Mouse (Mus musculus): ENCODE measurements around the gene Gzmc. TPM values are rescaled to one million over a fixed set of nuclear protein-coding genes. Genes with fewer than 3 reads are reported as not detected.
"Not testable (repeated sequence)": the region's sequence is repeated elsewhere in the genome, so short reads cannot be mapped to it uniquely, and the experiment has no call there.

The Gzmc gene
- 0.09 TPM in 1 of 2 replicates, not detected in the other for polyA plus RNA-seq (2015; fragmentation: Nextera tagmentation; extraction: Ambion mirVana)

- Histone ChIP-seq H3K27ac (replicated peaks) (no peak within 1 kb of the TSS), H3K36me3 (replicated peaks) (no peaks in the 10 kb centered on the region), H3K27me3 (no peaks in the 10 kb centered on the region), H3K9me3 (replicated peaks) (no peaks in the 10 kb centered on the region), H3K4me1 (replicated peaks) (no peaks in the 10 kb centered on the region), H3K9ac (no peak within 1 kb of the TSS), H3K4me3 (replicated peaks) (no peak within 1 kb of the TSS), H3K4me2 (no peak within 1 kb of the TSS)
- WGBS (ENCODE audit: insufficient replicate concordance), result 20% methylated on average over 2 of the region's 2 CpGs
- no peak for ATAC-seq (ENCODE audit: insufficient read depth)
These were observed at the start of gene Gzmc for GRCm38 (mm10) chr14:56234556-56234955. Gene Gzmc, minus strand, starts transcription at chr14:56234656.

GRCm38 (mm10) chr14:56283816-56284215 lies 49.4 kb upstream of the Gzmc start:
- no peak for ATAC-seq (ENCODE audit: insufficient read depth)
- 37% methylated on average over 1 of the region's 1 CpGs for WGBS (ENCODE audit: insufficient replicate concordance)
- Histone ChIP-seq H3K27ac (replicated peaks) (no peak overlapping the region), H3K4me2 (no peak overlapping the region), H3K9ac (no peak overlapping the region), H3K4me3 (replicated peaks) (no peak overlapping the region), H3K4me1 (replicated peaks) (no peaks in the 10 kb centered on the region), H3K27me3 (no peaks in the 10 kb centered on the region), H3K36me3 (replicated peaks) (no peaks in the 10 kb centered on the region), H3K9me3 (replicated peaks) (no peaks in the 10 kb centered on the region)

GRCm38 (mm10) chr14:56281090-56281489 lies 46.6 kb upstream of the Gzmc start:
- ATAC-seq (ENCODE audit: insufficient read depth), result no peak
- H3K27ac ChIP-seq (replicated peaks), result no peak overlapping the region
- no peaks in the 10 kb centered on the region for H3K9me3 ChIP-seq (replicated peaks)
- H3K4me2 ChIP-seq, result no peak overlapping the region
- no peaks in the 10 kb centered on the region for H3K36me3 ChIP-seq (replicated peaks)
- 43% methylated on average over 5 of the region's 5 CpGs for WGBS (ENCODE audit: insufficient replicate concordance)
- no peak overlapping the region for H3K9ac ChIP-seq
- no peaks in the 10 kb centered on the region for H3K27me3 ChIP-seq
- H3K4me3 ChIP-seq (replicated peaks), result no peak overlapping the region
- no peaks in the 10 kb centered on the region for H3K4me1 ChIP-seq (replicated peaks)

GRCm38 (mm10) chr14:56278691-56279090 lies 44.2 kb upstream of the Gzmc start:
- WGBS (ENCODE audit: insufficient replicate concordance), result 31% methylated on average over 7 of the region's 7 CpGs
- ATAC-seq (ENCODE audit: insufficient read depth), result not testable (repeated sequence)

GRCm38 (mm10) chr14:56276096-56276495 lies 41.6 kb upstream of the Gzmc start:
- H3K4me2 ChIP-seq; H3K27me3 ChIP-seq; H3K27ac ChIP-seq (replicated peaks); H3K9ac ChIP-seq; H3K4me1 ChIP-seq (replicated peaks); H3K36me3 ChIP-seq (replicated peaks); H3K9me3 ChIP-seq (replicated peaks); ATAC-seq (ENCODE audit: insufficient read depth); H3K4me3 ChIP-seq (replicated peaks): not testable (repeated sequence)
- 67% methylated on average over 7 of the region's 7 CpGs for WGBS (ENCODE audit: insufficient replicate concordance)

More at GRCm38 (mm10) chr14:56278691-56279090, 44.2 kb upstream of the Gzmc start:
- not testable (repeated sequence) for H3K36me3 ChIP-seq (replicated peaks); H3K4me1 ChIP-seq (replicated peaks); H3K9ac ChIP-seq; H3K4me3 ChIP-seq (replicated peaks); H3K27ac ChIP-seq (replicated peaks); H3K27me3 ChIP-seq; H3K9me3 ChIP-seq (replicated peaks); H3K4me2 ChIP-seq

- Histone ChIP-seq H3K4me1 (replicated peaks) (no peaks in the 10 kb centered on the region), H3K4me3 (replicated peaks) (no peak overlapping the region), H3K9me3 (replicated peaks) (no peaks in the 10 kb centered on the region), H3K9ac (no peak overlapping the region), H3K4me2 (no peak overlapping the region), H3K36me3 (replicated peaks) (no peaks in the 10 kb centered on the region), H3K27ac (replicated peaks) (no peak overlapping the region), H3K27me3 (no peaks in the 10 kb centered on the region)
- 28% methylated on average over 1 of the region's 1 CpGs for WGBS (ENCODE audit: insufficient replicate concordance)
- ATAC-seq (ENCODE audit: insufficient read depth), result no peak
These were observed 31.7 kb upstream of the Gzmc start for GRCm38 (mm10) chr14:56266109-56266508.

- Histone ChIP-seq H3K4me3 (replicated peaks) (no peak within 1 kb of the TSS), H3K36me3 (replicated peaks) (no peaks in the 10 kb centered on the region), H3K9ac (no peak within 1 kb of the TSS), H3K4me2 (no peak within 1 kb of the TSS), H3K27ac (replicated peaks) (no peak within 1 kb of the TSS), H3K27me3 (no peaks in the 10 kb centered on the region), H3K4me1 (replicated peaks) (no peaks in the 10 kb centered on the region), H3K9me3 (replicated peaks) (no peaks in the 10 kb centered on the region)
- WGBS (ENCODE audit: insufficient replicate concordance), result 65% methylated on average over 5 of the region's 5 CpGs
- no peak for ATAC-seq (ENCODE audit: insufficient read depth)
These were observed 27.7 kb upstream of the Gzmc start, which contains the start of gene Gzmb for GRCm38 (mm10) chr14:56262153-56262552. Gene Gzmb, minus strand, starts transcription at chr14:56262260.

GRCm38 (mm10) chr14:56240409-56240808 lies 6.0 kb upstream of the Gzmc start:
- Histone ChIP-seq H3K4me2 (no peak overlapping the region), H3K9ac (no peak overlapping the region), H3K9me3 (replicated peaks) (no peaks in the 10 kb centered on the region), H3K4me1 (replicated peaks) (no peaks in the 10 kb centered on the region), H3K27ac (replicated peaks) (no peak overlapping the region), H3K4me3 (replicated peaks) (no peak overlapping the region), H3K27me3 (no peaks in the 10 kb centered on the region), H3K36me3 (replicated peaks) (no peaks in the 10 kb centered on the region)
- no peak for ATAC-seq (ENCODE audit: insufficient read depth)

GRCm38 (mm10) chr14:56211317-56211716 lies 23.1 kb downstream of the Gzmc start, which contains the start of gene Gzmf:
Gene Gzmf, minus strand, starts transcription at chr14:56211417.
- ATAC-seq (ENCODE audit: insufficient read depth), result no peak
- no peaks in the 10 kb centered on the region for H3K9me3 ChIP-seq (replicated peaks)
- no peak within 1 kb of the TSS for H3K9ac ChIP-seq
- no peaks in the 10 kb centered on the region for H3K4me1 ChIP-seq (replicated peaks)
- no peaks in the 10 kb centered on the region for H3K27me3 ChIP-seq
- no peak within 1 kb of the TSS for H3K4me3 ChIP-seq (replicated peaks)
- H3K36me3 ChIP-seq (replicated peaks), result no peaks in the 10 kb centered on the region
- no peak within 1 kb of the TSS for H3K27ac ChIP-seq (replicated peaks)
- H3K4me2 ChIP-seq, result no peak within 1 kb of the TSS
- WGBS (ENCODE audit: insufficient replicate concordance), result 74% methylated on average over 4 of the region's 4 CpGs

GRCm38 (mm10) chr14:56205613-56206012 lies 28.8 kb downstream of the Gzmc start:
- H3K4me2 ChIP-seq, result no peak overlapping the region
- H3K36me3 ChIP-seq (replicated peaks), result no peaks in the 10 kb centered on the region
- H3K4me3 ChIP-seq (replicated peaks), result no peak overlapping the region
- no peak overlapping the region for H3K27ac ChIP-seq (replicated peaks)
- H3K4me1 ChIP-seq (replicated peaks), result no peaks in the 10 kb centered on the region
- H3K27me3 ChIP-seq, result no peaks in the 10 kb centered on the region
- H3K9me3 ChIP-seq (replicated peaks), result no peaks in the 10 kb centered on the region
- no peak for ATAC-seq (ENCODE audit: insufficient read depth)
- no peak overlapping the region for H3K9ac ChIP-seq
- 42% methylated on average over 1 of the region's 1 CpGs for WGBS (ENCODE audit: insufficient replicate concordance)

- ATAC-seq (ENCODE audit: insufficient read depth); H3K36me3 ChIP-seq (replicated peaks); H3K27ac ChIP-seq (replicated peaks); H3K9me3 ChIP-seq (replicated peaks); H3K4me2 ChIP-seq; H3K4me1 ChIP-seq (replicated peaks); H3K4me3 ChIP-seq (replicated peaks); H3K9ac ChIP-seq; H3K27me3 ChIP-seq: not testable (repeated sequence)
- WGBS (ENCODE audit: insufficient replicate concordance), result 18% methylated on average over 5 of the region's 5 CpGs
These were observed 29.4 kb downstream of the Gzmc start for GRCm38 (mm10) chr14:56205021-56205420.

GRCm38 (mm10) chr14:56203975-56204374 lies 30.5 kb downstream of the Gzmc start:
- H3K36me3 ChIP-seq (replicated peaks), result no peaks in the 10 kb centered on the region
- WGBS (ENCODE audit: insufficient replicate concordance), result 8% methylated on average over 2 of the region's 2 CpGs
- no peaks in the 10 kb centered on the region for H3K4me1 ChIP-seq (replicated peaks)
- H3K9me3 ChIP-seq (replicated peaks), result no peaks in the 10 kb centered on the region
- no peak for ATAC-seq (ENCODE audit: insufficient read depth)
- no peaks in the 10 kb centered on the region for H3K27me3 ChIP-seq
- H3K4me2 ChIP-seq, result no peak overlapping the region
- no peak overlapping the region for H3K27ac ChIP-seq (replicated peaks)
- H3K9ac ChIP-seq, result no peak overlapping the region
- no peak overlapping the region for H3K4me3 ChIP-seq (replicated peaks)

All from liver, embryonic 15.5 days (tissue).